Mouse (Mus musculus) heart, embryonic 15.5 days (tissue): ENCODE measurements around the gene Apol7c. TPM values are rescaled to one million over a fixed set of nuclear protein-coding genes. Genes with fewer than 3 reads are reported as not detected.
"Not testable (repeated sequence)": the region's sequence is repeated elsewhere in the genome, so short reads cannot be mapped to it uniquely, and the experiment has no call there.

Experiments used
- ATAC-seq: fragments of 200-750 bp; cut with Nextera tagmentation; replicated peaks from 2 replicates; pipeline ENCODE4 v1.8.0; 2017; ENCODE audit warnings: low read depth, moderate TSS enrichment; ENCODE audit not compliant: insufficient number of reproducible peaks, insufficient read depth, low FRiP score
- H3K27ac ChIP-seq: fragments of 300-500 bp; sonication (generic); 2 replicates; pipeline ENCODE4 v1.5.1; 2015; ENCODE audit warnings: mild to moderate bottlenecking, inconsistent platforms
- H3K27me3 ChIP-seq: fragments of 300-500 bp; sonication (generic); 2 replicates; pipeline ENCODE4 v1.6.1; 2015; ENCODE audit warnings: inconsistent platforms
- H3K36me3 ChIP-seq: fragments of 300-500 bp; sonication (generic); 2 replicates; pipeline ENCODE4 v1.6.1; 2015; ENCODE audit warnings: mild to moderate bottlenecking, inconsistent platforms
- H3K4me1 ChIP-seq: fragments of 300-500 bp; sonication (generic); replicated peaks from 2 replicates; pipeline ENCODE4 v1.6.1; 2015; ENCODE audit warnings: inconsistent platforms
- H3K4me2 ChIP-seq: fragments of 300-500 bp; sonication (generic); 2 replicates; pipeline ENCODE4 v1.6.1; 2015; ENCODE audit warnings: inconsistent platforms, mild to moderate bottlenecking, moderate library complexity
- H3K4me3 ChIP-seq: fragments of 300-500 bp; sonication (generic); 2 replicates; pipeline ENCODE4 v1.5.1; 2015; ENCODE audit warnings: mild to moderate bottlenecking, inconsistent platforms
- H3K9ac ChIP-seq: fragments of 300-500 bp; sonication (generic); 2 replicates; pipeline ENCODE4 v1.6.1; 2015; ENCODE audit warnings: mild to moderate bottlenecking, inconsistent platforms
- H3K9me3 ChIP-seq: fragments of 300-500 bp; sonication (generic); replicated peaks from 2 replicates; pipeline ENCODE4 v1.6.1; 2016; ENCODE audit warnings: inconsistent platforms
- WGBS: fragments of 180-500 bp; shearing (Covaris S2); methylation state at CpG from one replicate; pipeline ENCODE4 v1.1.7; 2015; ENCODE audit warnings: mixed read lengths; 5-methylcytosine and 5-hydroxymethylcytosine counted together
- polyA plus RNA-seq: library from polyadenylated mRNA; unstranded; fragments of >200 nt; fragmentation: Nextera tagmentation; extraction: Ambion mirVana; gene quantifications from 2 replicates; pipeline ENCODE4 v1.2.1, GENCODE M21; 2015

Apol7c gene
- 0.15 TPM in 1 of 2 replicates, not detected in the other for polyA plus RNA-seq

DNA sequence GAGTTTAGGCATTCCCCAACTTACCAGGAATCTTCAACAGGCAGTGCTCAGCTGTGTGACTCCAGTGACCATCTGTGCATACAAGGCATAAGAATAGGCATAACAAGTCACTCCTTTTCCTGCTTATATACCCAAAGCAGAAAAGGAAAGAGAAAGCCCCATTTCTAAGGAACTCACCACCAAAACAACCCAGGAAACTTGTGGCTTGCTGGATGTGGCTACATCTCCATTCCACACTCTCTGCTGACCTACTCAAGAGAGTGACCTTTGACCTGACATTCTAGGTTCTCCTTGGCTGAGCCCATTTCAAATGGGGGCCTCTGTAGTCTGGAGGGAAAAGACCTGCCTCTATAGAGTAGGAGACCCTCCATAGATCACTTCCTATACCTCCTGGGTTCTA lies at the start of gene Apol7c:
Apol7c (minus strand) TSS at position 101 of the 400 bp plus-strand sequence.
- no peak within 1 kb of the TSS for H3K4me2 ChIP-seq
- no peak within 1 kb of the TSS for H3K27ac ChIP-seq
- H3K9ac ChIP-seq, result no peak within 1 kb of the TSS
- H3K9me3 ChIP-seq, result no peaks in the 10 kb centered on the region
- H3K36me3 ChIP-seq, result no peaks in the 10 kb centered on the region
- no peak within 1 kb of the TSS for H3K4me3 ChIP-seq
- H3K4me1 ChIP-seq, result no peaks in the 10 kb centered on the region
- no peak for ATAC-seq
- no peaks in the 10 kb centered on the region for H3K27me3 ChIP-seq

DNA sequence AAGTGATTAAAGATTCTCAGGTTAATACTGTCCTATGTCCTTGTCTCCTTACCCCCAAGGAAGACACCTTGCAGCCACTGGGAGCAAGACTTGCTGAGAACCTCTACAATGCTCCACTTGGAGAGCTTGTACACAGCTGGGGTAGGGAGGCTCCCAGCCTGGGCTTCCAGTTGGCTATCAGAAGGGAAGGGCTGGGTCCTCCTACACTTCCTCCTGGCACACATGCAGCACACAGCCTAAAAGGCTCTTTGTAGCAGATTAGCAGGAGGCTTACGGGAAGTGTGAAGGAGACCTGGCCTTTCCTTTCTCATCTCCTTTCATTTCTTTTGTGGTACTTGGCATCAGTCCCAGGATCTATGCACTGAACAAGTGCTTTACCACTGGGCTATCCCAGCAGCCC lies 48.6 kb upstream of the Apol7c start:
- 31% methylated on average over 1 of the region's 1 CpGs for WGBS
- H3K27me3 ChIP-seq, result no peaks in the 10 kb centered on the region
- H3K27ac ChIP-seq, result 0 out of 2 replicates have a peak overlapping the region, but pooled peaks have one; percentile 45
- H3K9ac ChIP-seq, result no peak overlapping the region
- H3K4me3 ChIP-seq, result no peak overlapping the region
- no peak overlapping the region for H3K4me2 ChIP-seq
- H3K4me1 ChIP-seq, result peaks cover 5% of the 10 kb centered on the region
- ATAC-seq, result peak; percentile 87
- H3K9me3 ChIP-seq, result no peaks in the 10 kb centered on the region; the same call in 1 of the 2 replicates
- no peaks in the 10 kb centered on the region for H3K36me3 ChIP-seq

DNA sequence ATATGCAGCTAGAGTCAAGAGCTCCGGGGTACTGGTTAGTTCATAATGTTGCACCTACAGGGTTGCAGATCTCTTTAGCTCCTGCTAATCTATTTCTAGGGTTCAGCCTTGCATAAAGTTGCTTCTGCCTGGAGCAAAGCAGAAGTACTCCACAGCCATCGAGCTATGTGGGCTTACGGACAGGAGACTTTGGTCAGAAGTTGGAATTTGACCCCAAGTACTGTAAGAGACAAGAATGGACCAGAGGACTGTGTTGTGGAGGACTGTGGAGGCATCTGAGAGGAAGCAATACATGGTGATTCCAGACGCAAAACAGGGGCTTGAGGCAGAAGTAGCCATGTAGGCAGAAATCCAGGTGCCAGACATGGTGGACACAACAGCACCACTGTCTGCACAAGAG lies 46.2 kb upstream of the Apol7c start:
- no peaks in the 10 kb centered on the region; the same call in 1 of the 2 replicates for H3K9me3 ChIP-seq
- H3K27ac ChIP-seq, result no peak overlapping the region
- H3K4me3 ChIP-seq, result no peak overlapping the region
- H3K4me1 ChIP-seq, result peaks cover 5% of the 10 kb centered on the region
- no peak overlapping the region for H3K9ac ChIP-seq
- no peak overlapping the region for H3K4me2 ChIP-seq
- no peaks in the 10 kb centered on the region for H3K27me3 ChIP-seq
- no peaks in the 10 kb centered on the region for H3K36me3 ChIP-seq
- ATAC-seq, result no peak
- WGBS, result 79% methylated on average over 4 of the region's 4 CpGs

DNA sequence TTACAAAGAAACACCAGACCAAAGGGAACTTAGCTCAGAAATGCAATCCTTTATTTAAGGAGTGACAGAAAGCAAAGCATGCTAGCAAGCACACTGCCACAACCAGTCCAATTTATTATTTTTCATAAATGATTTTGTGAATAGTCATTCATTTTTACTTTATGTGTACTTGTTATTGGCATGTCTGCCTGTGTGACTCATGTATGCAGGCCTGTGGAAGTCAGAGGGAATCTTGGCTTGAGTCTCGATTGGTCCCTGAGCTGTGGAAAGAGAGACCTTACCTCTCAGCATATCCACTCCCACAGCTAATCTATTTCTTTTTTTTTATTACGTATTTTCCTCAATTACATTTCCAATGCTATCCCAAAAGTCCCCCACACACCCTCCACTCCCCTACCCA lies 45.7 kb upstream of the Apol7c start:
- H3K36me3 ChIP-seq, result no peaks in the 10 kb centered on the region
- H3K27me3 ChIP-seq, result no peaks in the 10 kb centered on the region
- no peak overlapping the region for H3K27ac ChIP-seq
- no peak overlapping the region for H3K4me2 ChIP-seq
- ATAC-seq, result no peak
- no peak overlapping the region for H3K9ac ChIP-seq
- WGBS, result 76% methylated on average over 2 of the region's 2 CpGs
- no peaks in the 10 kb centered on the region; the same call in 1 of the 2 replicates for H3K9me3 ChIP-seq
- peaks cover 5% of the 10 kb centered on the region for H3K4me1 ChIP-seq
- no peak overlapping the region for H3K4me3 ChIP-seq

DNA sequence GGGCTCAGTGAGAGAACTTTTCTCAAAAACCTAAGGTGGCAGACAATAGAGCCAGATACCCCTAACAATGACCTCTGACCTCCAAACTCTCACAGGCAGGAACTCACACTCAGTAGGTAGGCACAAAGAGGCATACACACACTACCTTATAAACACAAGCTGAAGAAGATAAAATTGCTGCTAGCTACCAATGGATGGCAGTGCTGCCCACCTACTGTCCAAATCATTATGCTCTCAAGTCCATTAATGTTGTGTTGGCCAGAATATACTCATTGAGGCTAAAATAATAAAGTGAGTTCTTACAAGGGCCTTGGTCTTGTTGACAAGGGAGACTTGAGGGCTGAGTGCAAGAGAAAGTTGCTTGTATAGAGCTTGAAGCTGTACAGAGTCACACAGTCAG lies 30.1 kb upstream of the Apol7c start:
- Histone ChIP-seq H3K36me3 (no peaks in the 10 kb centered on the region), H3K27me3 (no peaks in the 10 kb centered on the region), H3K4me1 (no peaks in the 10 kb centered on the region), H3K4me3 (no peak overlapping the region), H3K27ac (no peak overlapping the region), H3K4me2 (no peak overlapping the region), H3K9me3 (no peaks in the 10 kb centered on the region), H3K9ac (no peak overlapping the region)
- no peak for ATAC-seq

DNA sequence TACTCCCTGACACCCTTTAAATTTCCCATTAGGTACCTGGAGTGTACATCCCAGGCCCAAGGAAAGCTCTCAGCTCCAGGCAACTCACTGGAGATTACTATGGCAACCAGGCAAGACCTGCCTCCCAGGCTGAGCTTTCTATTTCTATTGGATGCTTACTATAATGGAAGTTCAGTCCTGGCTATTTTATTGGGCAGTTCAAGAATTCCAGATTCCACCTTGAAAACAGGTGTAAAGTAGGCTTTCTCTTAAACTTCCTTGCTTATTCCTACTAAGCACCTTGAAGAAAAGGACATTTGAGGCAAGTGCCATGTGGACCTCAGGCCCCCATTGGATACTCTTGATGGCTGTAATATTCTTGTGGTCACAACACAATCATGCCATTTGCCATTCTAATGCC lies 28.7 kb upstream of the Apol7c start, which contains the start of gene 1700025B11Rik:
1700025B11Rik (minus strand) TSS at position 101 of the 400 bp plus-strand sequence.
- H3K9ac ChIP-seq, result no peak within 1 kb of the TSS
- no peaks in the 10 kb centered on the region for H3K9me3 ChIP-seq
- no peaks in the 10 kb centered on the region for H3K36me3 ChIP-seq
- no peak within 1 kb of the TSS for H3K4me2 ChIP-seq
- ATAC-seq, result no peak
- H3K27me3 ChIP-seq, result no peaks in the 10 kb centered on the region
- no peak within 1 kb of the TSS for H3K27ac ChIP-seq
- no peaks in the 10 kb centered on the region for H3K4me1 ChIP-seq
- H3K4me3 ChIP-seq, result no peak within 1 kb of the TSS

DNA sequence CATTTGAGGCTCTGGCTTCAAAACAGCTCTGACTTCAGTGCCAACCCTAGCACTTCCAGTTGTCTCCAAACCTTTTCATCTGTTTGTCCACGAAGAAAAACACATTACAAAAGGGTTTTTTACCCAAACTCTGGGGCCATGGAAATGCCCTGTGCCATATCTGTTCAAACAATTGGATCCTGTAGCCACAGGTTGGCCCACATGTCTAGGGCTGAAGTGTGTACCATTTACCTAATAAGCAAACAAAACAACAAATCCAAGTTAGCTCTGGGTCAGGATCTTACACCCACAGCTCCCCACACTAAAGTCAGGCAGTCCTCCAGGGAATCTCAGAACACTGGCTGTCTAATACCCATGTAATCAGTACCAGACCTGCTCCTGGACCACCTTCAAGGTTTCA lies 6.1 kb upstream of the Apol7c start:
- ATAC-seq, H3K4me2 ChIP-seq, H3K27ac ChIP-seq, H3K4me3 ChIP-seq, H3K9me3 ChIP-seq, H3K4me1 ChIP-seq, H3K36me3 ChIP-seq, H3K27me3 ChIP-seq, H3K9ac ChIP-seq: not testable (repeated sequence)
- 12% methylated on average over 1 of the region's 1 CpGs for WGBS

DNA sequence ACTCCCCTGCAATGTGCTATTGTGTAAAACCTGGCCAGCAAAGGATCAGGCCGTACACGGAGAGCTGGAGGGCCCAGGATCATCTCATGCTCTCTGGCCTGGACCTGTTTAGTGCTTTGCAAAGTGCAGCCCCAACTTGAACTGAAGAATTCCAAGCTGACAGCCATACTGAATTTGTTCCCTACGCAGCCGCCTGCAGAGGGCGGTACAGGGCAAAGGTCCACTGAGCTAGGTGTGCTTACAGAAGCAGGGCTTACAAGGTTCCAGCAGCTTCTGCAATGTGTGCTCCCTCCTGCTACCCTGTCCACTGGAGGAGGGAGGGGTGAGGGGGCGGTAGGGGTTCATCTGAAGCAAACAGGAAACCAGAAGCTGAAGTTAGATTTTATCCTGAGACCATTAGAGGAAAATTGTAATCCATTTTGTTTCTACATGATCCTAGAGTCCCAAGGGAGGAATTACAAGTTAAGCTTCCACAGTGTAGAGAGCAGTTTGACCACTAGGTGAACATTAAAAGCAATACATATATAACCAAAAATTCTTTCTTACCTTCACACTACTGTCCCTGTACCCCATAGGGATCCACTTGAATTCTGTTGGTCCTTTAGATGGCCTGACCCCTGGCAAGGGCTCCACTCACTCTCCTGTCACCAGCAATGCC lies 9.8 kb downstream of the Apol7c start:
- not testable (repeated sequence) for H3K4me3 ChIP-seq, H3K9ac ChIP-seq, H3K27ac ChIP-seq, H3K27me3 ChIP-seq, H3K9me3 ChIP-seq, H3K36me3 ChIP-seq, H3K4me1 ChIP-seq, H3K4me2 ChIP-seq
- ATAC-seq, result 0 out of 2 replicates have a peak, but pooled peaks have one; percentile 27
- WGBS, result 7% methylated on average over 6 of the region's 6 CpGs

DNA sequence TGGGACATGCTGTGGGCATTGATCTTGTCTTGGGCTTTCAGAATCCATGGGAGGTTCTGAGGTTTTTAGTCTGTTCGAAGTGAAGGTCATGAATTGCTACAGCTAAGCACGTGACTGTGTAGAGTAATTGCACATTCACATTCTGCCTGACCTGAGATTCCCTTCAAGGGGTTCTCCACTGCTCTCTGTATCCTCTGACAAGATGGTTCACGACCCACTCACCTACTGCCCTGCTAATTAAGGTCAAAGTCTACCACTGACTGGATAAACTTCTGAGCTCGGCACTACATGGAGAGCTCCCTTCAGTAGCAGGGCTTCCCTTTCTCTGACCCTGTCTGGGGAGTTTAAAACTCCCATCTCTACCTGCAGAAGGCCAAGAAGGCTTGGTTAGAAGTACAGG lies 12.5 kb downstream of the Apol7c start:
- H3K9ac ChIP-seq, ATAC-seq, H3K4me3 ChIP-seq, H3K36me3 ChIP-seq, H3K9me3 ChIP-seq, H3K4me1 ChIP-seq, H3K4me2 ChIP-seq, H3K27ac ChIP-seq, H3K27me3 ChIP-seq: not testable (repeated sequence)
- 62% methylated on average over 4 of the region's 4 CpGs for WGBS

DNA sequence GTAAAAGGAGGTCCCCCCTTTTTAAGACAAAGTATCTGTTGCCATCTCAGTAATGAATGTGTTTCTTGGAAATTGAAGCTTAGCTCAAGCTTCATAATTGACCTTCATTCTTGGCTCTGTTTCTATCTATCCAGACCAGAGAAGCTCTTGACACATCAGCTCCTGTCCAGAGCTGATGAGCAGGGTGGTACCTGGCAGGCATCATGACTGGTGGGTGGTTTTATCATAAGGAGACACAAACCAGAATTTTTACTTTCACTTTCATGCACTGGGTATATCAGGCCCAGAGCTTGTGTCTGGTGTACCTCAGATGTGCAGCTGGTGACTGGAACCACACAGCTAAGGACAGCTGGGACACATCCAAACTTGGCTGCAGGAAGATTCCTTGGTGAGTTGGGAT lies 25.1 kb downstream of the Apol7c start, which contains the start of gene Apol11a:
Apol11a (plus strand) TSS at position 306 of the 400 bp plus-strand sequence.
- ATAC-seq, H3K36me3 ChIP-seq, H3K27me3 ChIP-seq, H3K4me2 ChIP-seq, H3K9ac ChIP-seq, H3K4me3 ChIP-seq, H3K27ac ChIP-seq, H3K9me3 ChIP-seq, H3K4me1 ChIP-seq: not testable (repeated sequence)

DNA sequence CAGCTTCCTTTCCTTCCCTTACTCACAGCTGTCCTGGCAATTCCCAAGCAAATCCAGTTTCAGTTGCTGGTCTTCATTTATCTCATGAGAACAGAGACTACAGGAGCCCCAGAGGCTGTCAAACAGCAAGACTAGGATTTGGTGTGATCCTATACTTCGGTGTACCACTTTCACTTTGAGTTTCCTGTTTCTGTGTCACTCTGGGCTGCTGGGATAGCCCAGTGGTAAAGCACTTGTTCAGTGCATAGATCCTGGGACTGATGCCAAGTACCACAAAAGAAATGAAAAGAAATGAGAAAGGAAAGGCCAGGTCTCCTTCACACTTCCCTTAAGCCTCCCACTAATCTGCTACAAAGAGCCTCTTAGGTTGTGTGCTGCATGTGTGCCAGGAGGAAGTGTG lies 38.4 kb downstream of the Apol7c start:
- ATAC-seq, result not testable (repeated sequence)
- WGBS, result 48% methylated on average over 1 of the region's 1 CpGs

DNA sequence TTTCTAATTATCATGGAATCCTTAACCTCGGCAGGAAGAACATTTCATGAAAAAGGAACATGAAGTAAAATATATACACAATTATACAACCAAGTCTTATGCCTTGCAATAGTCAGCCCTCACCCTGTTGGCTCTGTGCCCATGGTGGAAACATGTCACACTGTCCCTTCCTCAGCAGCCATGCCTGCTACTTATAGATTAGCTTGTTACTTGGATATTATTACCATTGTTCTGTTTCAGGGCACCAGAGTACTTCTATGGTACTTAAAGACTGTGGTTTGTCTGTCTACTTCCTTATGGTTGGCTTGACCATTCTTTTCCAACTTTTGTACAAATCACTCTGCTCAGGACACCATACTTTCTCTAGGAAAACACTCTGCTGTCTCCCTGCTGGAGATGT lies 39.9 kb downstream of the Apol7c start:
- not testable (repeated sequence) for H3K9me3 ChIP-seq, H3K4me1 ChIP-seq, H3K36me3 ChIP-seq, H3K27ac ChIP-seq, H3K4me2 ChIP-seq, H3K4me3 ChIP-seq, H3K9ac ChIP-seq, H3K27me3 ChIP-seq, ATAC-seq
- WGBS, result no CpG with 5 or more reads among the region's 1 CpGs

More for the DNA sequence above, 38.4 kb downstream of the Apol7c start:
- H3K4me3 ChIP-seq, H3K4me1 ChIP-seq, H3K27ac ChIP-seq, H3K4me2 ChIP-seq, H3K36me3 ChIP-seq, H3K9me3 ChIP-seq, H3K9ac ChIP-seq, H3K27me3 ChIP-seq: not testable (repeated sequence)
